Mouse (Mus musculus) lung, postnatal 10 days (tissue): Measurements from ENCODE around the gene Angptl2.

Source experiments
- DNase-seq: peaks from one replicate; pipeline ENCODE4 v3.0.0; 2021

Gene Angptl2

GRCm38 (mm10) chr2:33215700-33216509 lies at the start of gene Angptl2:
Angptl2 (plus strand) TSS chr2:33216069.
- peak; percentile 96 for DNase-seq

- DNase-seq = no peak
Measured at GRCm38 (mm10) chr2:33167060-33167459, 48.8 kb upstream of the Angptl2 start.

- DNase-seq = no peak
Measured at GRCm38 (mm10) chr2:33169445-33169844, 46.4 kb upstream of the Angptl2 start.

GRCm38 (mm10) chr2:33170777-33171565 lies 44.9 kb upstream of the Angptl2 start:
- DNase-seq = no peak

- no peak for DNase-seq
Measured at GRCm38 (mm10) chr2:33173126-33173525, 42.7 kb upstream of the Angptl2 start.

GRCm38 (mm10) chr2:33173686-33174085 lies 42.2 kb upstream of the Angptl2 start:
- DNase-seq = no peak

GRCm38 (mm10) chr2:33176516-33176915 lies 39.4 kb upstream of the Angptl2 start:
- no peak for DNase-seq

GRCm38 (mm10) chr2:33176921-33177320 lies 38.9 kb upstream of the Angptl2 start:
- DNase-seq = no peak

GRCm38 (mm10) chr2:33177443-33178242 lies 38.2 kb upstream of the Angptl2 start:
- DNase-seq = no peak

GRCm38 (mm10) chr2:33178243-33178932 lies 37.5 kb upstream of the Angptl2 start:
- peak; percentile 80 for DNase-seq

- DNase-seq = no peak
Measured at GRCm38 (mm10) chr2:33179171-33179929, 36.5 kb upstream of the Angptl2 start.

GRCm38 (mm10) chr2:33179930-33180630 lies 35.8 kb upstream of the Angptl2 start:
- DNase-seq = peak; percentile 70

- DNase-seq = no peak
Measured at GRCm38 (mm10) chr2:33183321-33183720, 32.5 kb upstream of the Angptl2 start.

GRCm38 (mm10) chr2:33184641-33185040 lies 31.2 kb upstream of the Angptl2 start:
- peak; percentile 82 for DNase-seq

- DNase-seq = peak; percentile 76
Measured at GRCm38 (mm10) chr2:33185258-33185657, 30.6 kb upstream of the Angptl2 start.

GRCm38 (mm10) chr2:33186505-33186904 lies 29.4 kb upstream of the Angptl2 start:
- no peak for DNase-seq

GRCm38 (mm10) chr2:33187874-33188273 lies 28.0 kb upstream of the Angptl2 start:
- no peak for DNase-seq

- DNase-seq = no peak
Measured at GRCm38 (mm10) chr2:33188925-33189670, 26.8 kb upstream of the Angptl2 start.

- DNase-seq = no peak
Measured at GRCm38 (mm10) chr2:33189976-33190375, 25.9 kb upstream of the Angptl2 start.

GRCm38 (mm10) chr2:33200368-33201068 lies 15.4 kb upstream of the Angptl2 start:
- DNase-seq = no peak
